Mouse (Mus musculus) kidney, postnatal 0 days (tissue): Measurements from ENCODE around the gene 2610301B20Rik. TPM values are rescaled to one million over a fixed set of nuclear protein-coding genes. Genes with fewer than 3 reads are reported as not detected.

ENCODE experiments used
- ATAC-seq: fragments of 200-750 bp; cut with Nextera tagmentation; replicated peaks from 2 replicates; pipeline ENCODE4 v1.8.0; 2017; ENCODE audit warnings: low read depth, moderate number of reproducible peaks, moderate TSS enrichment, moderate library complexity; ENCODE audit not compliant: low FRiP score
- DNase-seq: peaks from one replicate; pipeline ENCODE4 v3.0.0-alpha.2; 2016; ENCODE audit warnings: low spot score
- H3K27ac ChIP-seq: fragments of 300-500 bp; sonication (generic); 2 replicates; pipeline ENCODE4 v1.5.1; 2014; ENCODE audit warnings: mild to moderate bottlenecking
- H3K27me3 ChIP-seq: fragments of 300-500 bp; sonication (generic); 2 replicates; pipeline ENCODE4 v1.6.1; 2014; ENCODE audit warnings: low read length, mixed read lengths; ENCODE audit not compliant: insufficient read depth
- H3K36me3 ChIP-seq: fragments of 300-500 bp; sonication (generic); 2 replicates; pipeline ENCODE4 v1.6.1; 2014; ENCODE audit warnings: low read length, mixed read lengths; ENCODE audit not compliant: insufficient read depth
- H3K4me1 ChIP-seq: fragments of 300-500 bp; sonication (generic); replicated peaks from 2 replicates; pipeline ENCODE4 v1.6.1; 2014; ENCODE audit warnings: antibody characterized with exemption, low read length, mixed read lengths; ENCODE audit not compliant: insufficient read depth
- H3K4me2 ChIP-seq: fragments of 300-500 bp; sonication (generic); 2 replicates; pipeline ENCODE4 v1.6.1; 2014; ENCODE audit warnings: mild to moderate bottlenecking, low read length, moderate library complexity, mixed read lengths
- H3K4me3 ChIP-seq: fragments of 300-500 bp; sonication (generic); replicated peaks from 2 replicates; pipeline ENCODE4 v1.5.1; 2014; ENCODE audit warnings: low read depth, low read length
- H3K9ac ChIP-seq: fragments of 300-500 bp; sonication (generic); 2 replicates; pipeline ENCODE4 v1.6.1; 2014; ENCODE audit warnings: low read depth, low read length
- H3K9me3 ChIP-seq: fragments of 300-500 bp; sonication (generic); replicated peaks from 2 replicates; pipeline ENCODE4 v1.6.1; 2016; ENCODE audit warnings: low read length, inconsistent platforms, mixed read lengths
- CTCF ChIP-seq: IDR thresholded peaks from 2 replicates; pipeline ENCODE4 v1.5.1; 2016; ENCODE audit warnings: antibody characterized with exemption, low read depth, mild to moderate bottlenecking, moderate library complexity
- WGBS: fragments of 180-500 bp; shearing (Covaris S2); extraction: QIAGEN DNeasy Blood & Tissue Kit; methylation state at CpG from one replicate; pipeline ENCODE4 v1.1.7; 2014; 5-methylcytosine and 5-hydroxymethylcytosine counted together
- polyA plus RNA-seq: library from polyadenylated mRNA; unstranded; fragments of >200 nt; fragmentation: Nextera tagmentation; extraction: Ambion mirVana; gene quantifications from 2 replicates; pipeline ENCODE4 v1.2.1, GENCODE M21; 2015

The 2610301B20Rik gene
- polyA plus RNA-seq, 1 experiment from 2014 or later, result 27.7 TPM

GRCm38 (mm10) chr4:10923180-10923579 is 48.9 kb downstream of the 2610301B20Rik start:
- Histone ChIP-seq H3K4me3 (no peak overlapping the region), H3K4me1 (0 out of 2 replicates have a peak, but pooled peaks cover 2% of the 10 kb centered on the region), H3K27ac (peak overlapping the region; percentile 76; the same call in 1 of the 2 replicates), H3K9ac (no peak overlapping the region), H3K9me3 (no peaks in the 10 kb centered on the region), H3K27me3 (no peaks in the 10 kb centered on the region), H3K4me2 (no peak overlapping the region), H3K36me3 (no peaks in the 10 kb centered on the region)
- TF ChIP-seq CTCF, result no peak
- 44% methylated on average over 6 of the region's 6 CpGs for WGBS
- ATAC-seq (no peak), DNase-seq (peak; percentile 50)

DNA sequence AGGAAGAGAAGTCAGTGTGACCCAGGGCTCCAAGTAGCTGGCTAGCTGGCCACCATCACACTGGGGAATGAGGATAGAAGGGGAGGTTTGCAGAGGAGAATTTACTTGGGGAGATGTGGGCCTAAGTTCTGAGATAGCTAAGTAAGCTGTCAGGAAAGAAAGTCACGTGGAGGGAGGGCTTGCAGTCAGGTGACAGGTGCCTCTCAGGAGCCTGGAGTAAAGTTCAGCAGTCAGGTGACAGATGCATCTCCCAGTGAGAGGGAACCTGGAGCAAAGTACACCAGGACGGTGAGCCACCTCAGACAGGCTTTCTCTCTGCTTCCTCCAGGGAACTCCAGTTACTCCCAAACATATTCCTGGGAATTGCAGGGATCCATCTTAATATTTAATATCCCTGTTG is 49.8 kb downstream of the 2610301B20Rik start:
- H3K4me1 ChIP-seq, result 0 out of 2 replicates have a peak, but pooled peaks cover 2% of the 10 kb centered on the region
- TF ChIP-seq CTCF, result no peak
- no peaks in the 10 kb centered on the region for H3K9me3 ChIP-seq
- 63% methylated on average over 2 of the region's 2 CpGs for WGBS
- DNase-seq (peak; percentile 46), ATAC-seq (peak; percentile 89)
- no peak overlapping the region for H3K4me2 ChIP-seq
- H3K4me3 ChIP-seq, result no peak overlapping the region
- H3K27me3 ChIP-seq, result no peaks in the 10 kb centered on the region
- no peaks in the 10 kb centered on the region for H3K36me3 ChIP-seq
- H3K27ac ChIP-seq, result peak overlapping the region; percentile 76; the same call in 1 of the 2 replicates
- H3K9ac ChIP-seq, result no peak overlapping the region

GRCm38 (mm10) chr4:10924541-10924940 is 50.2 kb downstream of the 2610301B20Rik start:
- no peak for ATAC-seq

DNA sequence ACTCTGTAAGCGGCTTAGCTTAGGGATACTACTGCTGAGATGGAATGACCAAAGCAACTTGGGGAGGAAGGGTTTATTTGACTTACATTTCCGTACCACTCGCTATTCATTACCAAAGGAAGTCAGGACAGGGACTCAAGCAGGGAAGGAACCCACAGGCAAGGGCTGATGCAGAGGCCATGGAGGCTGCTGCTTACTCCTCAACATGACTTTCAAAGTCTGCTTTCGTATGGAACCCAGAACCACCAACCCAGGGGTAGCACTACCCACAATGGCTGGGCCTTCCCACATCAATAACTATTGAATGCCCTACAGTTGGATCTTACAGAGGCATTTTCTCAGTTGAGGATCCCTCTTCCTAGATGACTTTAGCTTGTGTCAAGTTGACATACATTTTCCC is 52.1 kb downstream of the 2610301B20Rik start:
- Histone ChIP-seq H3K27ac (no peak overlapping the region), H3K9ac (no peak overlapping the region), H3K27me3 (no peaks in the 10 kb centered on the region), H3K4me3 (no peak overlapping the region), H3K4me1 (0 out of 2 replicates have a peak, but pooled peaks cover 2% of the 10 kb centered on the region), H3K9me3 (no peaks in the 10 kb centered on the region), H3K4me2 (no peak overlapping the region), H3K36me3 (no peaks in the 10 kb centered on the region)
- DNase-seq (no peak), ATAC-seq (no peak)
- 92% methylated on average over 4 of the region's 4 CpGs for WGBS
- TF ChIP-seq CTCF, result no peak

More at GRCm38 (mm10) chr4:10924541-10924940, 50.2 kb downstream of the 2610301B20Rik start:
- H3K36me3 ChIP-seq, result no peaks in the 10 kb centered on the region
- no peak overlapping the region for H3K4me3 ChIP-seq
- 0 out of 2 replicates have a peak, but pooled peaks cover 2% of the 10 kb centered on the region for H3K4me1 ChIP-seq
- H3K9me3 ChIP-seq, result no peaks in the 10 kb centered on the region
- H3K4me2 ChIP-seq, result no peak overlapping the region
- H3K27ac ChIP-seq, result peak overlapping the region; percentile 76
- H3K27me3 ChIP-seq, result no peaks in the 10 kb centered on the region
- TF ChIP-seq CTCF, result no peak
- H3K9ac ChIP-seq, result no peak overlapping the region
- WGBS, result 94% methylated on average over 5 of the region's 5 CpGs
- DNase-seq, result no peak

- 91% methylated on average over 6 of the region's 6 CpGs for WGBS
- Histone ChIP-seq H3K9ac (no peak overlapping the region), H3K4me3 (no peak overlapping the region), H3K4me2 (no peak overlapping the region), H3K4me1 (0 out of 2 replicates have a peak, but pooled peaks cover 2% of the 10 kb centered on the region), H3K27ac (no peak overlapping the region), H3K36me3 (no peaks in the 10 kb centered on the region), H3K27me3 (no peaks in the 10 kb centered on the region), H3K9me3 (no peaks in the 10 kb centered on the region)
- no peak for ATAC-seq
- TF ChIP-seq CTCF, result no peak
- no peak for DNase-seq
Observed at GRCm38 (mm10) chr4:10928158-10928557, 53.9 kb downstream of the 2610301B20Rik start.

DNA sequence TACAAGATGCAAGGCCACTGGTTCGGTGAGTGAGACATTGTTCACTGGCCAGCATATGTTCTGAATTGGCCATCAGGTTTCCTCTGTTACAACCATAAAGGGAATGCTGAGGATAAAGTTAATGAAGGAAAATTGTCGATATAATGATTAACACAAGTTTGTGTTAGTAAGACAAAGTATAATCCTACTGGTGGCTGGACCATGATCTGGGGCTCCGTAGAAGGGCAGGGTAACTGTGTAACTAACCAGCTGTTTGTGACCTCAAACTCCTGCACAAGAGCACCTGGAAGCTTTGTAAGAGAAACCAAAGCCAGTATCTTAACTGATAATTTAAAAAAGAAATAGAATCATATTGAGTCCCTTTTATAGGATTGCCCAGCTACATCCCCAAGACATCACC is 55.4 kb downstream of the 2610301B20Rik start:
- TF ChIP-seq CTCF, result no peak
- Histone ChIP-seq H3K27me3 (no peaks in the 10 kb centered on the region), H3K27ac (peak overlapping the region; percentile 25), H3K4me3 (no peak overlapping the region), H3K9me3 (no peaks in the 10 kb centered on the region), H3K4me2 (no peak overlapping the region), H3K36me3 (no peaks in the 10 kb centered on the region), H3K9ac (no peak overlapping the region), H3K4me1 (0 out of 2 replicates have a peak, but pooled peaks cover 2% of the 10 kb centered on the region)
- WGBS, result 74% methylated on average over 3 of the region's 3 CpGs
- peak; percentile 35 for DNase-seq
- ATAC-seq, result peak; percentile 65

DNA sequence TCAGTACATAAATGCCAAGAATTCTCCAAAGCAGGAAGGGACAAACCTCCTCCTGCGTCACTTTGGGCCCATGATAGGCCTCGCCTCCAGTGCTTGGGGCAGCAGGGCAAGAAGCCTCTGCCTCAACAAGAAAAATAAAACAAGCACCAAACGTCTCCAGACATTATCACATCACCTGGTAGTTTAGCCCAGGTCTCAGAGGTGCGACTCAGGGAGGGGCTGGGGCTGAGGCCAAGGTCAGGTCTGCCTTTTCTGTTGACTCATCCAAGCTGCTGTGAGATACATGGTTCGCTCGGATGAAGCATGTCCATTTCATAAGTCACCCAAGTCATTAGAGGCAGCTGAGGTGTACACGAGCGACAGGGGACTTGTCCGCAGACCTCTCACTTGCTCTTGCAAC is 56.7 kb downstream of the 2610301B20Rik start:
- ATAC-seq, result peak; percentile 44; the same call in 1 of the 2 replicates
- Histone ChIP-seq H3K36me3 (no peaks in the 10 kb centered on the region), H3K27me3 (no peaks in the 10 kb centered on the region), H3K9ac (no peak overlapping the region), H3K4me2 (no peak overlapping the region), H3K4me3 (no peak overlapping the region), H3K27ac (peak overlapping the region; percentile 25; the same call in 1 of the 2 replicates), H3K4me1 (no peaks in the 10 kb centered on the region), H3K9me3 (no peaks in the 10 kb centered on the region)
- no peak for TF ChIP-seq CTCF
- no peak for DNase-seq
- WGBS, result 69% methylated on average over 9 of the region's 9 CpGs
